Mouse (Mus musculus) neural tube, embryonic 14.5 days (tissue): ENCODE measurements around the gene Mob1b. TPM values are rescaled to one million over a fixed set of nuclear protein-coding genes. Genes with fewer than 3 reads are reported as not detected.

Source experiments
- ATAC-seq: fragments of 200-750 bp; cut with Nextera tagmentation; 2 replicates; pipeline ENCODE4 v1.8.0; 2017; ENCODE audit warnings: low read depth, mild to moderate bottlenecking, moderate TSS enrichment, moderate library complexity
- H3K27ac ChIP-seq: fragments of 300-500 bp; sonication (generic); 2 replicates; pipeline ENCODE4 v1.5.1; 2014; ENCODE audit warnings: low read depth, mild to moderate bottlenecking, control low read depth, low read length, moderate library complexity, mixed read lengths
- H3K27me3 ChIP-seq: fragments of 300-500 bp; sonication (generic); 2 replicates; pipeline ENCODE4 v1.6.1; 2014; ENCODE audit warnings: low read length; ENCODE audit not compliant: control insufficient read depth, insufficient read depth
- H3K36me3 ChIP-seq: fragments of 300-500 bp; sonication (generic); 2 replicates; pipeline ENCODE4 v1.6.1; 2014; ENCODE audit warnings: low read length, mixed read lengths; ENCODE audit not compliant: control insufficient read depth, insufficient read depth
- H3K4me1 ChIP-seq: fragments of 300-500 bp; sonication (generic); 2 replicates; pipeline ENCODE4 v1.6.1; 2014; ENCODE audit warnings: low read length; ENCODE audit not compliant: control insufficient read depth, insufficient read depth
- H3K4me2 ChIP-seq: fragments of 300-500 bp; sonication (generic); 2 replicates; pipeline ENCODE4 v1.6.1; 2014; ENCODE audit warnings: mild to moderate bottlenecking, low read depth, low read length, control low read depth
- H3K4me3 ChIP-seq: fragments of 300-500 bp; sonication (generic); 2 replicates; pipeline ENCODE4 v1.5.1; 2014; ENCODE audit warnings: low read depth, low read length, control low read depth, mixed read lengths
- H3K9ac ChIP-seq: fragments of 300-500 bp; sonication (generic); replicated peaks from 2 replicates; pipeline ENCODE4 v1.6.1; 2014; ENCODE audit warnings: low read depth, mild to moderate bottlenecking, control low read depth, low read length, mixed read lengths
- H3K9me3 ChIP-seq: fragments of 300-500 bp; sonication (generic); 2 replicates; pipeline ENCODE4 v1.6.1; 2016; ENCODE audit warnings: low read length; ENCODE audit not compliant: control insufficient read depth
- WGBS: fragments of 180-500 bp; shearing (Covaris S2); extraction: QIAGEN DNeasy Blood & Tissue Kit; methylation state at CpG from one replicate; pipeline ENCODE4 v1.1.7; 2014; 5-methylcytosine and 5-hydroxymethylcytosine counted together
- polyA plus RNA-seq: library from polyadenylated mRNA; unstranded; fragments of >200 nt; fragmentation: Nextera tagmentation; extraction: Ambion mirVana; gene quantifications from 2 replicates; pipeline ENCODE4 v1.2.1, GENCODE M21; 2014

Mob1b gene
- polyA plus RNA-seq, result 14.9 and 15.2 TPM in 2 replicates

GRCm38 (mm10) chr5:88720116-88721002 is at the start of gene Mob1b:
Mob1b (plus strand) TSS chr5:88720855.
- Histone ChIP-seq H3K9me3 (no peaks in the 10 kb centered on the region), H3K27ac (peak within 1 kb of the TSS; percentile 91), H3K4me2 (peak within 1 kb of the TSS; percentile 71), H3K4me1 (peaks cover 11% of the 10 kb centered on the region), H3K4me3 (peak within 1 kb of the TSS; percentile 97), H3K36me3 (no peaks in the 10 kb centered on the region), H3K27me3 (no peaks in the 10 kb centered on the region), H3K9ac (peak within 1 kb of the TSS; percentile 74)
- peak; percentile 96 for ATAC-seq
- under 1% methylated on average over 54 of the region's 54 CpGs for WGBS

- ATAC-seq, result peak; percentile 49
- 2% methylated on average over 35 of the region's 47 CpGs for WGBS
- H3K4me2 ChIP-seq, result peak overlapping the region; percentile 61
- peak overlapping the region; percentile 98 for H3K9ac ChIP-seq
- no peaks in the 10 kb centered on the region for H3K9me3 ChIP-seq
- H3K36me3 ChIP-seq, result no peaks in the 10 kb centered on the region; the same call in 1 of the 2 replicates
- no peaks in the 10 kb centered on the region for H3K27me3 ChIP-seq
- H3K4me3 ChIP-seq, result peak overlapping the region; percentile 92
- peaks cover 20% of the 10 kb centered on the region for H3K4me1 ChIP-seq
- peak overlapping the region; percentile 97 for H3K27ac ChIP-seq
Measured at GRCm38 (mm10) chr5:88674703-88675442, 45.8 kb upstream of the Mob1b start.

DNA sequence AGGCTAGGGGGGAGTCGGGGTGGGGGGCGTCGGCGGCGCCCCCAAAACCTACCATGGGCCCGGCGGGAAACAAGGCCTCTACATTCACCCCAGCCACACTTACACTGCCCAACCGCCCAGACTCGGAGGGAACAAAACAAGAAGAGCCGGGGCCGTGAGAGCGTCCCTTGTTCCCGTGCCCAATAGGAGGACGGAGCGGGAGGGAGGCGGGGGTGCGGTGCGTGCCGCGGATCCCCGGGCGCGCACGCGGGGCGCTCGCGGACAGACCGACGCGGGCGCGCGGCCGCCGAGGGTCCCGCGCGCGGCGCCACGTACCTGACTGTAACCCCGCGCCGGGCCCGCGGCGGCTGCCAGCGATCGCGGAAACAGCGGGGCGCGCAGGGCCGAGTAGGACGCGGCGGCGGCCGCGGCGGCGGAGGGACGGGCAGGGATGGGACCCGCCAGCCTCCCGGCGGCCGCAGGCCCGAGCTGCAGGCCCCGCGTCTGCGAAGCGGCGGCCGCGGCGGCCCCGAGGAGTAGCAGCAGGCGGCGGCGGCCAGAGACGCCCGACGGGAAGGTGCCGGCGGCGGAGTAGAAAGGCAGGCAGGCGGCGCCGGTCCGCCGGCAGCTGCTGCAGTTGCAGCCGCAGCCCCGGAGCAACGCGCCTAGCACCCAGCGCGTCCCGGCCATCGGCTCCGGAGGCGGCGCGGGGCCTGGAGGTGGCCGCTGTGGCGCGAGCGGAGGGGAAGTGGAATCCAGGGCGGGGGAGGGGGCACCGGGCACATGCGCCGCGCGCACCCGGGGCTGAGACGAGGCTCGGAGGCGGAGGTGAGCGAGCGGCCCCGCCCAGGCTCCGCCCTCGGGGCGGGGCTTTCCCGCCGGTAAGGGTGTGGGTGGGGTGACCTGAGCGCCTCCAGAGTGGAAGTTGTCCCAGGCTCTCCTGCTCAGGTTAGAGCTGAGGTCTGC is 44.9 kb upstream of the Mob1b start, which contains the start of gene Grsf1:
TSS of gene Grsf1 (minus strand) at position 729 of the 945 bp plus-strand sequence.
- Histone ChIP-seq H3K36me3 (no peaks in the 10 kb centered on the region), H3K9ac (peak within 1 kb of the TSS; percentile 98), H3K27me3 (no peaks in the 10 kb centered on the region), H3K4me1 (peaks cover 20% of the 10 kb centered on the region), H3K9me3 (no peaks in the 10 kb centered on the region), H3K4me2 (peak within 1 kb of the TSS; percentile 61), H3K4me3 (peak within 1 kb of the TSS; percentile 92), H3K27ac (peak within 1 kb of the TSS; percentile 97)
- WGBS, result under 1% methylated on average over 99 of the region's 127 CpGs
- ATAC-seq, result peak; percentile 92

DNA sequence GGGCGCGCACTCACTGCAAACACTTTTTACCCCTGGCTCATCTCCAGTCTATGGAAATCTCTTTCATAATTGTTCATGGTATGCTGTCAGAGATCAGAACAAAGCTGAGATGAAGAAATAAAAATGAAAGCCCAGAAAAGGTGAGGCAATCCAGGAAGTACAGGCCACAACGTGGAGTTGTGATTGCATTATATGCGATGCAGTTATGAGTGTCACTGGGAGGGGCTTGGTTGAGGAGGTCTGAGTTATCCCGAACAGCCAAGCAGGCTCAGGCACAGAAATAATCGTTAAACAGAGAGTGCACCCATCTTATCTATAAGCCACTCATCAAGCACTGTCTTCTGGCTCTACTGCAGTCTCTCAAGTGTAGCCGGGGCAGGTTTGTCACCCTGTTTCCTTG is 41.7 kb upstream of the Mob1b start:
- Histone ChIP-seq H3K4me2 (no peak overlapping the region), H3K27ac (no peak overlapping the region), H3K36me3 (no peaks in the 10 kb centered on the region), H3K4me1 (peaks cover 8% of the 10 kb centered on the region), H3K9me3 (no peaks in the 10 kb centered on the region), H3K27me3 (no peaks in the 10 kb centered on the region), H3K4me3 (no peak overlapping the region), H3K9ac (no peak overlapping the region)
- ATAC-seq, result no peak
- 33% methylated on average over 7 of the region's 7 CpGs for WGBS

GRCm38 (mm10) chr5:88679341-88679740 is 41.3 kb upstream of the Mob1b start:
- no peak overlapping the region for H3K4me2 ChIP-seq
- H3K4me1 ChIP-seq, result peaks cover 5% of the 10 kb centered on the region; the same call in 1 of the 2 replicates
- H3K36me3 ChIP-seq, result no peaks in the 10 kb centered on the region
- H3K27me3 ChIP-seq, result no peaks in the 10 kb centered on the region
- no peaks in the 10 kb centered on the region for H3K9me3 ChIP-seq
- WGBS, result 3% methylated on average over 6 of the region's 6 CpGs
- no peak for ATAC-seq
- no peak overlapping the region for H3K9ac ChIP-seq
- no peak overlapping the region for H3K4me3 ChIP-seq
- no peak overlapping the region for H3K27ac ChIP-seq

DNA sequence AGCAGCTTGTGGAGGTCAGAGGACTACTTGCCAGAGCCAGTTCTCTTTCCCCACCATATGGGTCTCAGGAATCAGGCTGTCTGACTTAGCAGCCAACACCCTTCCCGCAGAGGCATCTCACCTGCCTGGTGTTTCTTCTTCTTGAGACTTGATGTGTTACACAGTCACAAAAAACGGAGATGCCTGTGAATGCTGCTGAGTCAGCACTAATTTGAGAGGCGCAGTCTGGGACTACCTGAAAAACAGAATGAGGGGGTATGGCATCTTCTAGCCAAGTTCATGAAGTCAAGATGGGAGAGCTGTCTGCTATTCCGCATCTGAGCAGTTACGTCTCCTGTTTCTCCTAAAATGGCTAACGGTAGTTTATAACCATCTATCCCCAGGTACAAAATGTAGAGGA is 40.1 kb upstream of the Mob1b start:
- H3K36me3 ChIP-seq, result no peaks in the 10 kb centered on the region
- H3K4me3 ChIP-seq, result no peak overlapping the region
- H3K27ac ChIP-seq, result no peak overlapping the region
- no peak for ATAC-seq
- H3K4me2 ChIP-seq, result no peak overlapping the region
- H3K4me1 ChIP-seq, result no peaks in the 10 kb centered on the region
- no peaks in the 10 kb centered on the region for H3K9me3 ChIP-seq
- H3K27me3 ChIP-seq, result no peaks in the 10 kb centered on the region
- no peak overlapping the region for H3K9ac ChIP-seq
- WGBS, result 85% methylated on average over 6 of the region's 6 CpGs

DNA sequence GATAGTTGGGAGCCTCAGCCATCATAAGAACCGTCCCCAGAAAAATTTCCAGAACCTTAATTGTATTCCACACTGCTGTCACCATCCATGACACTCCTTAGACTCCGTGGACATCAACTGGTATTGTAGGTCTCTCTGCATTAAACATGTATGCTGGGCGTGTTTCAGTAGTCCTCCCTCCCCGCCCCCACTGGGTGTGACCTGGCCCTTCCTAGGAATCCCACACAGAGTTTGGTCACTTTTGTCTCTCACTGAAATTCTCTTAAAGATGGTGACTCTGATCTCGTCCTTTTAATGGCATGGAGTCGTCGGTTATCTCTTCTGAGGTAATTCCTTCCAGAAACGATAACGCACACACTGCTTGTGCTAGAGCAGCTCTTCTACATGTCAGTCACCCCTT is 36.9 kb upstream of the Mob1b start:
- Histone ChIP-seq H3K4me3 (no peak overlapping the region), H3K4me1 (no peaks in the 10 kb centered on the region), H3K36me3 (no peaks in the 10 kb centered on the region), H3K27me3 (no peaks in the 10 kb centered on the region), H3K9me3 (no peaks in the 10 kb centered on the region), H3K9ac (no peak overlapping the region), H3K27ac (no peak overlapping the region), H3K4me2 (no peak overlapping the region)
- no peak for ATAC-seq
- WGBS, result 73% methylated on average over 9 of the region's 9 CpGs

DNA sequence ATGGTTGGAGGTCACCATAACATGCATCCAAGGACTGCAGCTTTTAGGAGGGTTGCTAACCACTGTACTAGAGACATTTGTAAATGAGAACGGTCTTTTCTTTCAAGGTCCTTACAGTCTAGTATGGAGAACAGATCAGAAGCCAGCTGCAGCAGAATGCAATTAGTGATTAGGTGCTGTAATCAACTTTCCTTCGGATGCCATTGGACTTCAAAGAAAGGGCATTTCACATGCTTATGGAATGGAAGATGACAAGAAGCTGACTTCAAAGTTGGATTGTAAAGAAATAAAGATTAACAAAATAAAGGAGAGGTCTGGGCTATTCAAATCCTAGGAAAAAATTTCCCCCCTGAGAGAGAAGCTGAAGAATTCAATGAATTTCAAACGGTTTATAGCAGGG is 36.4 kb upstream of the Mob1b start:
- no peak overlapping the region for H3K27ac ChIP-seq
- ATAC-seq, result no peak
- H3K36me3 ChIP-seq, result no peaks in the 10 kb centered on the region
- H3K4me2 ChIP-seq, result no peak overlapping the region
- no peak overlapping the region for H3K9ac ChIP-seq
- no peaks in the 10 kb centered on the region for H3K27me3 ChIP-seq
- 9% methylated on average over 3 of the region's 3 CpGs for WGBS
- no peaks in the 10 kb centered on the region for H3K9me3 ChIP-seq
- H3K4me1 ChIP-seq, result no peaks in the 10 kb centered on the region
- H3K4me3 ChIP-seq, result no peak overlapping the region
